Comparison of ENCODE assay signal across 16 mouse cellular contexts in the genomic region with DNA sequence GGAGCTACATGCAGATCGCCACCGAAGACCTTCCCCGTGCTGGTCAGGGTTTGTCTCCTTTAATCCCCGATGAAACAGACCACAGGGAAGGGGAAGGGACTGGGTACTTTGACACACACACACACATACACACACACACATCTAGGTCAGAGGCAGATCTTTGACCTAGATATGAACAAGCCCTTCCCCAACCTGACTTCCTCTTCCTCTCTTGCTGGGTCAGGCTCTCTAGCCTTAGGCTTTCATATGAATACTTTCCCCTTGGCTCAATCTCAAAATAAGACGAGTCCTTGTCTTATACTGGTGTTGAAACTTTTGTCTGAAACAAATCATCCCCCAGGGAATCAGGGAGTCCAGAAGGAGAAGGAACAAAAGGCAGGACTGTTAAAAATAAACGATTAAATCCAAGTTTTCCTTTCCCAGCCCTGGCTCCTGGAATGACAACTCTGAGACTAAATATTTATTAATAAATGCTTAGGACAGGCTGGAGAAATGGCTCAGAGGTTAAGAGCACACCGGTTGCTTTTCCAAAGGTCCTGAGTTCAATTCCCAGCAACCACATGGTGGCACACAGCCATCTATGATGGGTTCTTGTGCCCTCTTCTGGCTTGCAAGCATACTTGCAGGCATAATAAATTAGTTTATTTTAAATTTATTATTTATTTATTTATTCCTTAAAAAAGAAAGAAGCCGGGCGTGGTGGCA. TPM values are rescaled to one million over a fixed set of nuclear protein-coding genes. Genes with fewer than 3 reads are reported as not detected.
DNase-seq lines count a peak whose midpoint lies in the region; ATAC-seq and TF ChIP-seq lines count a peak whose summit lies in the region.
"Had no signal": no experiment of that assay in that cellular context is flagged by ENCODE, and none has a peak within 500 bp of the region (broad histone marks: within the 10 kb centered on the region; RNA-seq: fewer than 3 reads in every experiment).

No protein-coding gene starts in this region.

- no peak overlapping the region for H3K27ac ChIP-seq in lung, embryonic 14.5 days (ENCODE audit: low read depth)
- peak overlapping the region; percentile 57 for H3K27ac ChIP-seq in bone marrow macrophage, adult 2 months (ENCODE audit: insufficient read depth, low read depth, low read length)
- no peak overlapping the region for H3K27ac ChIP-seq in hindbrain, embryonic 12.5 days
- H3K27ac ChIP-seq: limb, embryonic 12.5 days had no signal

- TF ChIP-seq CTCF in lung, embryonic 14.5 days (IDR thresholded peaks at IDR 0.05; ENCODE audit: low read depth): 0 out of 2 replicates have a peak, but pooled peaks have one; percentile 11
- no peak for TF ChIP-seq CTCF in G1E (IDR thresholded peaks at IDR 0.05; ENCODE audit: low read depth, low read length)
- peak; percentile 19; the same call in 1 of the 2 replicates for TF ChIP-seq CTCF in bone marrow macrophage, adult 2 months (IDR thresholded peaks at IDR 0.05; ENCODE audit: low read depth, low read length)

- WGBS in lung, embryonic 14.5 days: 66% methylated on average over 9 of the region's 9 CpGs
- 83% methylated on average over 9 of the region's 9 CpGs for WGBS in hindbrain, embryonic 12.5 days

- H3K4me3 ChIP-seq in lung, embryonic 14.5 days (ENCODE audit: low read depth, low read length): no peak overlapping the region
- no peak overlapping the region for H3K4me3 ChIP-seq in G1E (ENCODE audit: low read depth, low read length)
- no peak overlapping the region for H3K4me3 ChIP-seq in bone marrow macrophage, adult 2 months (ENCODE audit: insufficient read depth, low read length)
- H3K4me3 ChIP-seq in hindbrain, embryonic 12.5 days: no peak overlapping the region
- H3K4me3 ChIP-seq: limb, embryonic 12.5 days; megakaryocyte, embryonic 14.5 days had no signal

- no peak overlapping the region for H3K4me2 ChIP-seq in lung, embryonic 14.5 days
- H3K4me2 ChIP-seq in hindbrain, embryonic 12.5 days (replicated peaks): no peak overlapping the region
- H3K4me2 ChIP-seq: limb, embryonic 12.5 days had no signal

- H3K36me3 ChIP-seq in lung, embryonic 14.5 days (ENCODE audit: insufficient read depth): no peaks in the 10 kb centered on the region
- H3K36me3 ChIP-seq in G1E (replicated peaks): no peaks in the 10 kb centered on the region
- H3K36me3 ChIP-seq in hindbrain, embryonic 12.5 days: no peaks in the 10 kb centered on the region
- H3K36me3 ChIP-seq: limb, embryonic 12.5 days had no signal

- ATAC-seq in lung, embryonic 14.5 days (ENCODE audit: insufficient read depth): no peak
- ATAC-seq in G1E (ENCODE audit: extremely low read depth, insufficient number of reproducible peaks, low FRiP score, poor library complexity, severe bottlenecking): peak; percentile 42
- ATAC-seq in hindbrain, embryonic 12.5 days (ENCODE audit: low FRiP score): no peak
- ATAC-seq: inflammation-experienced regulatory T-cells, adult 6 months had no signal

- H3K9ac ChIP-seq in lung, embryonic 14.5 days: no peak overlapping the region
- no peak overlapping the region for H3K9ac ChIP-seq in hindbrain, embryonic 12.5 days
- H3K9ac ChIP-seq: limb, embryonic 12.5 days had no signal

- no peak for DNase-seq in lung, embryonic 14.5 days
- DNase-seq in lung, postnatal 14 days: no peak
- DNase-seq in G1E (ENCODE audit: low spot score): no peak
- DNase-seq in thymus, postnatal 0 days (ENCODE audit: low spot score): peak; percentile 59
- DNase-seq in embryo, embryonic 9.5 days (ENCODE audit: extremely low spot score): no peak
- DNase-seq: cerebellum, adult 2 months; layer of hippocampus, adult 9-11 months had no signal

- no peaks in the 10 kb centered on the region for H3K9me3 ChIP-seq in lung, embryonic 14.5 days (ENCODE audit: low read depth, low read length)
- H3K9me3 ChIP-seq in G1E (replicated peaks): no peaks in the 10 kb centered on the region
- H3K9me3 ChIP-seq in hindbrain, embryonic 12.5 days (replicated peaks): no peaks in the 10 kb centered on the region
- H3K9me3 ChIP-seq: limb, embryonic 12.5 days had no signal

- TF ChIP-seq POLR2A in bone marrow macrophage, adult 2 months (IDR thresholded peaks at IDR 0.05; ENCODE audit: borderline replicate concordance, low read depth, low read length): no peak

- no peaks in the 10 kb centered on the region for H3K27me3 ChIP-seq in lung, embryonic 14.5 days (ENCODE audit: insufficient read depth, low read length)
- H3K27me3 ChIP-seq in G1E (ENCODE audit: insufficient read depth, low read length): peaks cover 29% of the 10 kb centered on the region
- peaks cover 4% of the 10 kb centered on the region; the same call in 1 of the 2 replicates for H3K27me3 ChIP-seq in hindbrain, embryonic 12.5 days

- H3K4me1 ChIP-seq in lung, embryonic 14.5 days (ENCODE audit: insufficient read depth): peaks cover 3% of the 10 kb centered on the region; the same call in 1 of the 2 replicates
- H3K4me1 ChIP-seq in G1E (ENCODE audit: insufficient read depth, low read depth, low read length): peaks cover 22% of the 10 kb centered on the region
- peaks cover 21% of the 10 kb centered on the region for H3K4me1 ChIP-seq in bone marrow macrophage, adult 2 months (ENCODE audit: control insufficient read depth, insufficient read depth, low read length)
- peaks cover 7% of the 10 kb centered on the region; the same call in 1 of the 2 replicates for H3K4me1 ChIP-seq in hindbrain, embryonic 12.5 days

RNA-seq across cellular contexts. Expression of a gene that starts 14.2 kb away (rescaled TPM):
- not detected in 2 replicates for polyA plus RNA-seq in lung, embryonic 14.5 days (2014; fragmentation: Nextera tagmentation; extraction: Ambion mirVana)
- not detected in 2 replicates for total RNA-seq in G1E (2014; fragmentation: Nextera tagmentation)
- 0.11 and 0.17 TPM in 2 replicates for total RNA-seq in G1E (2017)
- not detected in 2 replicates for polyA plus RNA-seq in G1E (2012)
- polyA plus RNA-seq in bone marrow macrophage, adult 2 months (2012; ENCODE audit: insufficient read depth, insufficient read length, missing spikeins): not detected in 2 replicates
- polyA plus RNA-seq in thymus, postnatal 0 days (2015; fragmentation: Nextera tagmentation; extraction: Ambion mirVana): not detected in 2 replicates
- not detected in 2 replicates for polyA plus RNA-seq in hindbrain, embryonic 12.5 days (2016; fragmentation: Nextera tagmentation; extraction: Ambion mirVana)
- total RNA-seq: adrenal gland, postnatal 4 days had no signal
- polyA plus RNA-seq: frontal cortex, adult 2 months; heart, embryonic 16.5 days; limb, embryonic 12.5 days; neural tube, embryonic 11.5 days had no signal

RNA-seq across cellular contexts. Expression of a gene that starts 23.9 kb away (rescaled TPM):
- 0.50 and 0.68 TPM in 2 replicates for polyA plus RNA-seq in lung, embryonic 14.5 days (2014; fragmentation: Nextera tagmentation; extraction: Ambion mirVana)
- total RNA-seq in G1E (2014; fragmentation: Nextera tagmentation) (not detected in 2 replicates), G1E (2017) (not detected in 2 replicates)
- not detected in 2 replicates for polyA plus RNA-seq in G1E (2012)
- polyA plus RNA-seq in bone marrow macrophage, adult 2 months (2012; ENCODE audit: insufficient read depth, insufficient read length, missing spikeins): not detected in 2 replicates
- 0.18 TPM in 1 of 2 replicates, not detected in the other for polyA plus RNA-seq in thymus, postnatal 0 days (2015; fragmentation: Nextera tagmentation; extraction: Ambion mirVana)
- not detected in 2 replicates for polyA plus RNA-seq in hindbrain, embryonic 12.5 days (2016; fragmentation: Nextera tagmentation; extraction: Ambion mirVana)
- total RNA-seq: adrenal gland, postnatal 4 days had no signal
- polyA plus RNA-seq: frontal cortex, adult 2 months; heart, embryonic 16.5 days; inflammation-experienced regulatory T-cells, adult 6 months; neural tube, embryonic 11.5 days had no signal

RNA-seq across cellular contexts. Expression of a gene that starts 27.7 kb away (rescaled TPM):
- polyA plus RNA-seq in lung, embryonic 14.5 days (2014; fragmentation: Nextera tagmentation; extraction: Ambion mirVana): 113 and 121 TPM in 2 replicates
- total RNA-seq in G1E (2014; fragmentation: Nextera tagmentation) (26.9 and 39.8 TPM in 2 replicates), G1E (2017) (49.1 and 50.4 TPM in 2 replicates)
- 44.3 and 52.5 TPM in 2 replicates for polyA plus RNA-seq in G1E (2012)
- polyA plus RNA-seq in bone marrow macrophage, adult 2 months (2012; ENCODE audit: insufficient read depth, insufficient read length, missing spikeins): 56.6 and 62.4 TPM in 2 replicates
- 98.8 and 108 TPM in 2 replicates for polyA plus RNA-seq in thymus, postnatal 0 days (2015; fragmentation: Nextera tagmentation; extraction: Ambion mirVana)
- polyA plus RNA-seq in hindbrain, embryonic 12.5 days (2016; fragmentation: Nextera tagmentation; extraction: Ambion mirVana): 166 and 167 TPM in 2 replicates

RNA-seq across cellular contexts. Expression of a gene that starts 36.7 kb away (rescaled TPM):
- polyA plus RNA-seq in lung, embryonic 14.5 days (2014; fragmentation: Nextera tagmentation; extraction: Ambion mirVana): not detected in 2 replicates
- total RNA-seq in G1E (2014; fragmentation: Nextera tagmentation) (not detected in 2 replicates), G1E (2017) (0.06 and 0.11 TPM in 2 replicates)
- polyA plus RNA-seq in G1E (2012): not detected in 2 replicates
- polyA plus RNA-seq in bone marrow macrophage, adult 2 months (2012; ENCODE audit: insufficient read depth, insufficient read length, missing spikeins): not detected in 2 replicates
- 0.03 TPM in 1 of 2 replicates, not detected in the other for polyA plus RNA-seq in thymus, postnatal 0 days (2015; fragmentation: Nextera tagmentation; extraction: Ambion mirVana)
- polyA plus RNA-seq in hindbrain, embryonic 12.5 days (2016; fragmentation: Nextera tagmentation; extraction: Ambion mirVana): not detected in 2 replicates
- total RNA-seq: adrenal gland, postnatal 4 days had no signal
- polyA plus RNA-seq: cerebellum, adult 2 months; frontal cortex, adult 2 months; heart, embryonic 16.5 days; inflammation-experienced regulatory T-cells, adult 6 months; limb, embryonic 12.5 days; neural tube, embryonic 11.5 days had no signal

RNA-seq across cellular contexts. Expression of a gene that starts 54.0 kb away (rescaled TPM):
- polyA plus RNA-seq in lung, embryonic 14.5 days (2014; fragmentation: Nextera tagmentation; extraction: Ambion mirVana): not detected in 2 replicates
- total RNA-seq in G1E (2014; fragmentation: Nextera tagmentation): not detected in 2 replicates
- total RNA-seq in G1E (2017): 0.11 and 0.17 TPM in 2 replicates
- polyA plus RNA-seq in G1E (2012): not detected in 2 replicates
- not detected in 2 replicates for polyA plus RNA-seq in bone marrow macrophage, adult 2 months (2012; ENCODE audit: insufficient read depth, insufficient read length, missing spikeins)
- not detected in 2 replicates for polyA plus RNA-seq in thymus, postnatal 0 days (2015; fragmentation: Nextera tagmentation; extraction: Ambion mirVana)
- polyA plus RNA-seq in hindbrain, embryonic 12.5 days (2016; fragmentation: Nextera tagmentation; extraction: Ambion mirVana): not detected in 2 replicates
- total RNA-seq: adrenal gland, postnatal 4 days had no signal
- polyA plus RNA-seq: cerebellum, adult 2 months; heart, embryonic 16.5 days; inflammation-experienced regulatory T-cells, adult 6 months; limb, embryonic 12.5 days; neural tube, embryonic 11.5 days had no signal
